Mouse (Mus musculus) neural tube, embryonic 11.5 days (tissue): ENCODE measurements around the gene Gm32742. TPM values are rescaled to one million over a fixed set of nuclear protein-coding genes. Genes with fewer than 3 reads are reported as not detected.

ENCODE experiments used
- ATAC-seq: fragments of 200-750 bp; cut with Nextera tagmentation; 2 replicates; pipeline ENCODE4 v1.8.0; 2017; ENCODE audit warnings: moderate number of reproducible peaks, mild to moderate bottlenecking, moderate TSS enrichment, moderate library complexity; ENCODE audit not compliant: insufficient read depth, low FRiP score, low TSS enrichment
- DNase-seq: peaks from one replicate; pipeline ENCODE4 v3.0.0-alpha.2; 2015; ENCODE audit warnings: low spot score
- H3K27ac ChIP-seq: fragments of 300-500 bp; sonication (generic); 2 replicates; pipeline ENCODE4 v1.5.1; 2014; ENCODE audit warnings: low read depth, mild to moderate bottlenecking, low read length
- H3K27me3 ChIP-seq: fragments of 300-500 bp; sonication (generic); 2 replicates; pipeline ENCODE4 v1.6.1; 2014; ENCODE audit warnings: mild to moderate bottlenecking, low read length, mixed read lengths; ENCODE audit not compliant: control insufficient read depth, insufficient read depth
- H3K36me3 ChIP-seq: fragments of 300-500 bp; sonication (generic); 2 replicates; pipeline ENCODE4 v1.6.1; 2014; ENCODE audit warnings: mild to moderate bottlenecking, low read length, moderate library complexity, mixed read lengths; ENCODE audit not compliant: control insufficient read depth, insufficient read depth
- H3K4me1 ChIP-seq: fragments of 300-500 bp; sonication (generic); 2 replicates; pipeline ENCODE4 v1.6.1; 2014; ENCODE audit warnings: low read length, mixed read lengths; ENCODE audit not compliant: control insufficient read depth, insufficient read depth
- H3K4me2 ChIP-seq: fragments of 300-500 bp; sonication (generic); 2 replicates; pipeline ENCODE4 v1.6.1; 2014; ENCODE audit warnings: low read depth, mild to moderate bottlenecking, moderate library complexity
- H3K4me3 ChIP-seq: fragments of 300-500 bp; sonication (generic); 2 replicates; pipeline ENCODE4 v1.5.1; 2014; ENCODE audit warnings: low read depth, low read length
- H3K9ac ChIP-seq: fragments of 300-500 bp; sonication (generic); 2 replicates; pipeline ENCODE4 v1.6.1; 2014; ENCODE audit warnings: mild to moderate bottlenecking, low read length
- H3K9me3 ChIP-seq: fragments of 300-500 bp; sonication (generic); 2 replicates; pipeline ENCODE4 v1.6.1; 2016; ENCODE audit warnings: low read length; ENCODE audit not compliant: control insufficient read depth
- WGBS: fragments of 180-500 bp; shearing (Covaris S2); extraction: QIAGEN DNeasy Blood & Tissue Kit; methylation state at CpG from one replicate; pipeline ENCODE4 v1.1.7; 2014; 5-methylcytosine and 5-hydroxymethylcytosine counted together
- polyA plus RNA-seq: library from polyadenylated mRNA; unstranded; fragments of >200 nt; fragmentation: Nextera tagmentation; extraction: Ambion mirVana; gene quantifications from 2 replicates; pipeline ENCODE4 v1.2.1, GENCODE M21; 2014

Gene Gm32742
- polyA plus RNA-seq, 1 experiment from 2014 or later, result not detected

DNA sequence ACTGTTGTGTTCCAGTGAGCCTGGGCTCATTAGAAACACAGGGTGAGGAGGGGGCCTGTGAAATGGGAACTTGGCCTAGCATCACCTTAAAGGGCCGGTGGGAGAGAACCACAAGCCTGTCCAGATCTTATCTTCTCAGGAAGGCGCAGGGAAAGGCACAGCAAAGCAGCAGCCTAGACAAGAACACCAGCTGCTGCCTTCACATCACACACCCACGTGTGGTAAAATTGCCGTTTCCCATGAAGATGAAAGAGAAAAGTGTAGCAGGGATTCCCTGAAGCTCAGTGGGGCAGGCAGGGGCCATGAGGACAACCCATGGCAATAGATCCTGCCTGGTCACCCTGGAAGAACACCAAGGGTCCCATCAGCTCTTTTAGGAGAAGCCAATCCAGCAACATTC lies 20.1 kb upstream of the Gm32742 start:
- H3K27me3 ChIP-seq, result no peaks in the 10 kb centered on the region
- H3K4me1 ChIP-seq, result no peaks in the 10 kb centered on the region
- H3K4me3 ChIP-seq, result no peak overlapping the region
- no peak for DNase-seq
- 67% methylated on average over 4 of the region's 4 CpGs for WGBS
- ATAC-seq, result no peak
- no peak overlapping the region for H3K27ac ChIP-seq
- H3K9ac ChIP-seq, result no peak overlapping the region
- H3K36me3 ChIP-seq, result no peaks in the 10 kb centered on the region
- no peaks in the 10 kb centered on the region for H3K9me3 ChIP-seq
- H3K4me2 ChIP-seq, result no peak overlapping the region

DNA sequence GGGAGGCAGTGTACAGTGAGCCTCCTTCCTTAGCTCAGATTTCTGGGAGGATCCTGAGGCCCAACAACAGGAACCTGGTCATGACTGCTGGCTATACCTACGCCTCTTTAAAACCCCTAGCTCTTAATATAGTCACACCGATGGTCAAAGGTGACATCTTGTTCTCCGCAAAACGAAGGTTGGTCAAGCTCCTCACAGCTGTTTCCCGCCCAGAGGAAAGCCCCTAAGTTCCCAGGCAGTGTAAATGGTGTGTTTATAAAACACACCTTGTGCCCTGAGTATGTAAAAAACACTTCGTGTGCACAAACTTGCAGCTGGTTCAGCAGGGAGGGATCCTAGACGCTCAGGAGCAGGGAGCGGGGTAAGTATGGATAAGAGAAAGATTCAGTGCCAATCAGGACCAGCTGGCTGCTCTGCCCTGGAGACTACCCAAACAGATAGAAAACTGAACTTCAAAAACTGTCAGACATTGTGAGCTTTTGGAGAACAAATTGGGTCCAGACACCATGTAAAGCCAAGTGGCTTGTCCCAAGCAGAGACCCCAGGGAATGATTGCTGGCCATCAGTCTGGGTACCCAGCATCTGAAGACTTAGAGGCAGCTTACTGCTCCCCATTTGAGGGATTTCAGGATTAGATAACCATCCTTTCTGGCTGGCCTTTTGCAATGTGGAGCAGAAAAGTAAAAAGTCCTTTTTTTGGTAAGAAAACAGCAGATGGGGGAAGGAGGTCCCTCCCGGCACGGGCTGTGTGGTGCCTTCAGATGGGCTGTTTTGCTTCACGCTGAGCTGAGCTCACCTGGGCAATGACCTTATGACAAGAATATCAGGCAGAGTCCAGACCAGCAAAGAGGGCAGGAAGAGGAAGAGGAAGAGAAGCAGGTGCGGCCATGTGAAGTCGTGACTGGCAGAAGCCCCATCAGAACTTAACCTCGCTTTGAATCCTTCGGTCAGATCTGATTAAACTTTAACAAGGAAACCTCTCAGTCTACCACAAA lies 17.7 kb upstream of the Gm32742 start:
- Histone ChIP-seq H3K9ac (no peak overlapping the region), H3K27me3 (no peaks in the 10 kb centered on the region)

DNA sequence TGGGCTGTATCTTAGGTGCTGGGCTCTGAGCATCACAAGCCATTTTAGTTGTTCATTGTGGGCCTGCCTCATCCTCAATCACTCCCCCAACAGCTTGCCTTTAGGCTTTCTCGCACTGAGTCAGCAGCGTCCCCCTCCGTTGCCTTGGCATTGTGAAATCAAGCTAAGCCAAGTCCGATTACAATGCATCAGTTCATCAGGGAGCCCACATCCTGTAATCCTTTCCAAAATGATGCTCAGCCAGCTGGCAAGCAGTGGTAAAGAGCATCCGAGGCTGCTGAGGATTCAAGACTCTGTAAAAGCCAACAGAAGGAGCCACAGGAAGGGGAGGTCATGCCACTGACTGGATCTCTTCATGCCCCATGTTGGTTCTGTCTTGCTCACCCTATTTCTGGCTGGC lies 15.3 kb upstream of the Gm32742 start:
- H3K27me3 ChIP-seq, result no peaks in the 10 kb centered on the region
- DNase-seq, result no peak
- WGBS, result 91% methylated on average over 5 of the region's 5 CpGs
- no peak for ATAC-seq
- no peak overlapping the region for H3K4me2 ChIP-seq
- H3K4me3 ChIP-seq, result no peak overlapping the region
- H3K36me3 ChIP-seq, result no peaks in the 10 kb centered on the region
- no peaks in the 10 kb centered on the region for H3K4me1 ChIP-seq
- H3K27ac ChIP-seq, result no peak overlapping the region
- H3K9me3 ChIP-seq, result no peaks in the 10 kb centered on the region
- H3K9ac ChIP-seq, result no peak overlapping the region

More for the DNA sequence above, 17.7 kb upstream of the Gm32742 start:
- H3K4me2 ChIP-seq, result no peak overlapping the region
- no peak overlapping the region for H3K4me3 ChIP-seq
- no peak overlapping the region for H3K27ac ChIP-seq
- H3K4me1 ChIP-seq, result no peaks in the 10 kb centered on the region
- DNase-seq (no peak), ATAC-seq (no peak)
- no peaks in the 10 kb centered on the region for H3K36me3 ChIP-seq
- H3K9me3 ChIP-seq, result no peaks in the 10 kb centered on the region
- 91% methylated on average over 15 of the region's 15 CpGs for WGBS

DNA sequence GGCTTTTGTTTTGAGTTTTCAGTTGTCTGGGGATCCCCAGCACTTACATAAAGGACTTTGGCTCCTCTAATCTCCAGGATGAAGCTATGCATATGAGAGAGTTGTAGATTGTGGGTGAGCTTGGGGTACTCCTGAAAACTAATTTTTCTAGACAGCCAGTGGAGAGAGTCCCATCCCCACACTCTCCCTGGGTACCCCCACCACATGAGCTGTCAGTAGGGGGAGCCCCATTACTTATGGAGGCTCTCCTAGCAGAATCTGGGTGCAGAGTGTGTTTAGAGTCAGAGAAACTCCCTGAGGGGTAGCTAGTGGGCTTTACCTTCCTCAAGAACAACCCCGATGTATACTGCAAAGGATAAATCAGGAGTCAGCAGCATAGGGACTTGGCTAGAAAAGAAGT lies 13.0 kb upstream of the Gm32742 start:
- Histone ChIP-seq H3K27me3 (no peaks in the 10 kb centered on the region), H3K36me3 (no peaks in the 10 kb centered on the region), H3K9ac (no peak overlapping the region), H3K27ac (no peak overlapping the region), H3K4me3 (no peak overlapping the region), H3K4me2 (no peak overlapping the region), H3K4me1 (no peaks in the 10 kb centered on the region), H3K9me3 (no peaks in the 10 kb centered on the region)
- WGBS, result 91% methylated on average over 1 of the region's 1 CpGs
- no peak for DNase-seq
- no peak for ATAC-seq

DNA sequence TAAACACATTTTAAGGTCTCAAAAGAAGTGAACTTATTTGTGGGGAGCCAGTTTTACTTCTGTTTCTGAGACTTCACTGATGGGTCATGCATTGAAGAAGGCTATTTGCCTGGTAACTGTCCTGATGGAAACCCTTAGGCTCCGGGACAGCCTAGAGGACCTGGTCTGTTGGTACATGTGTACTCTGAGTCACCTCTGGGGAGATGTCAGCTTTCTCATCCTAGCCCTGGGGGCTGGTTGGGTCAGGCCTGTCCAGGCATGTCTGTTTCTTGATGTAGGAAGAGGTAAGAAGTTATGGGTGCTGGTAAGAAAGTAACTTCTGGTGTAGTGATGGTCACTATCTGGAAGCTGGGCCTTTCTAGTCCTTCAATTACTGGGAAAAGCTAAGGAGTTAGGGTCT lies 10.4 kb upstream of the Gm32742 start:
- Histone ChIP-seq H3K4me2 (no peak overlapping the region), H3K9ac (no peak overlapping the region), H3K9me3 (no peaks in the 10 kb centered on the region), H3K27ac (no peak overlapping the region), H3K4me3 (no peak overlapping the region), H3K27me3 (no peaks in the 10 kb centered on the region), H3K36me3 (no peaks in the 10 kb centered on the region), H3K4me1 (no peaks in the 10 kb centered on the region)
- ATAC-seq (no peak), DNase-seq (no peak)
- 89% methylated on average over 1 of the region's 1 CpGs for WGBS

DNA sequence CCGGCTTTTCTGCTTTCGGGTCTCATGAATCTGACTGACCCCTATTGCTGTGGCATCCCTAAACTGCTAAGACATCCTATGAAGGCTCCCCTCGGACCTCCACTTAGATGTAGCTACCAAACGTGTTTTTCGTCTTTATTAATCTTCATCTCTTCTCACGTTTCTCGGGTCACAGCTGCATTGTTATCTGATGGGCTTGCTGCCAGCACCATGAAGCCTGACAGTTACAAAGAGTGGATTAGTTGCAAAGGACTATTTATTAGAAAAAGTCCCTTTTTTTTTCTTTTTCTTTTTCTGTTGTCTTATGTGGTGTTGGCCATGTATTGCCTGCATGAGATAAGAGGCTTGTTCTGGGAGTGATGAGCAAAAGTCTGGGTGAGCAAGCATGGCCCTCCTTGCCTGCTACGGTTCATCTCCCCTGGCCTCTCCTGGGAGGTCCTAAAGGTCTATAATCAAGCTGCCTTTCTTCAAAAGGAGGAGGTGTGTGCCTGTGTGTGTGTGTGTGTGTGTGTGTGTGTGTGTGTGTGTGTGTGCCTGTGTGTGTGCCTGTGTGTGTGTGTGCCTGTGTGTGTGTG lies 9.7 kb upstream of the Gm32742 start:
- Histone ChIP-seq H3K9me3 (no peaks in the 10 kb centered on the region), H3K4me1 (no peaks in the 10 kb centered on the region), H3K4me2 (no peak overlapping the region), H3K4me3 (no peak overlapping the region), H3K27me3 (no peaks in the 10 kb centered on the region), H3K9ac (no peak overlapping the region), H3K36me3 (no peaks in the 10 kb centered on the region), H3K27ac (no peak overlapping the region)
- 80% methylated on average over 8 of the region's 8 CpGs for WGBS
- no peak for ATAC-seq
- no peak for DNase-seq

DNA sequence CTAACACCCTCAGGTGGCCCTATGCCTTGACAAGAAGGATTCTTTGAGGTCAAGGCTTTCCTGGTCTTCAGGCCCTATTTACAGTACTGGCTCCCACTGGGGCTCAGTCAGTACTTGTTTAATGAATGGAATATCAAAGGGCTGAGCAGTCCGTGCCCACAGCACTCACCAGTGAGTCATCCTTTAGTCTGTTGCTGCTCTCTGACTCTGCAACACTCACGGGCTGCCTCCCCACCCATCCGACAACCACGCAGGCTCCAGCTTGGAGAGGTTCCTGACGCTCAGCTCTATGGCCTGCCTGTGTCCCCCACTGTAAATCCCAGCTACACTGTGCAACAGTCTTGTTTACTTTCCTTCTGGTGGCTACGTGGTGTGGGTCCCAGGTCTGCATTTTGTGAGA lies 5.0 kb upstream of the Gm32742 start:
- ATAC-seq, result no peak

DNA sequence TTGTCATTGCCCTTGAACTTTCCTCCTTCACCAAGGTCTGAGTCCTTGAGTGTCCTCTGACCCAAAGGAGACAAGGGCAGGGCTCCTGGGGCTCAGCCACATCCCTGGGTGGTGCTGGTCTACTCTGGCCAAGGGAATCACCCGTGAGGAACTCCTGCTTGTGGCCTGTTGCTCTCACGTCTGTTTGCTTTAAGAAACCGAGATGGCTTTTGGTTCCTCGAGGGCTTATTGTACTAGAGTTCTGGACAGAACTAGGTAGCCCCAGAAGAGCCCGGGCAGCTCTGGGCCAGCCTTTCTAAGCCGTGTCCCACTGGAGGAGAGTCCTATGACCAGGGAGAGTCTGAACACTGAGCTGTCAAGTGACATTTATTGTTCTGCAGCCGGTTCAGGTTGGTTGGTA lies 3.8 kb upstream of the Gm32742 start:
- WGBS, result 88% methylated on average over 7 of the region's 7 CpGs
- H3K27ac ChIP-seq, result no peak overlapping the region
- H3K4me3 ChIP-seq, result no peak overlapping the region
- H3K4me1 ChIP-seq, result no peaks in the 10 kb centered on the region
- H3K9ac ChIP-seq, result no peak overlapping the region
- H3K27me3 ChIP-seq, result no peaks in the 10 kb centered on the region
- no peak overlapping the region for H3K4me2 ChIP-seq
- no peaks in the 10 kb centered on the region for H3K9me3 ChIP-seq
- ATAC-seq (no peak), DNase-seq (no peak)
- no peaks in the 10 kb centered on the region for H3K36me3 ChIP-seq

More for the DNA sequence above, 5.0 kb upstream of the Gm32742 start:
- Histone ChIP-seq H3K27me3 (no peaks in the 10 kb centered on the region), H3K9me3 (no peaks in the 10 kb centered on the region), H3K4me3 (no peak overlapping the region), H3K4me1 (no peaks in the 10 kb centered on the region), H3K36me3 (no peaks in the 10 kb centered on the region), H3K27ac (no peak overlapping the region), H3K4me2 (no peak overlapping the region), H3K9ac (no peak overlapping the region)
- WGBS, result 71% methylated on average over 6 of the region's 6 CpGs
- DNase-seq, result no peak

DNA sequence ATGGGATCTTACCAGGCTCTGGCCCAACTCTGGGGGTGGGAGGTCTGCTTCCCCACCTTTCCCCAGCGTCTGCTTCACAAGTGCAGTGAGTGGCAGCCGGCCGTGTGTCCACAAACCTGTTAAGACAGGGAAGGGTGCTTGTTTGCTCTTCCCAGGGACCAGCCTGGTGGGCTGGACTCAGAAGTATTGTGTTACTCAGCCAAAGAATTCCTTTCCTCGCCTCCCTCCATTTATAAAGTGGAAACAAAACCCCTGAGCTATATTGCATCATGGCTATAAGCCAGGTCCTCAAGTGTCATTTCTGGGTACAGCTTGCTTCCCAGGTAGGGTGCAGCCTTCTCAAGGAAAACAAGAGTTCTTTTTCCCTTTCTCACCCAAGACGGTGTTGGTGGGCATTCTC lies 3.4 kb upstream of the Gm32742 start:
- no peak for ATAC-seq
- no peak for DNase-seq
- Histone ChIP-seq H3K36me3 (no peaks in the 10 kb centered on the region), H3K4me3 (no peak overlapping the region), H3K9ac (no peak overlapping the region), H3K27ac (no peak overlapping the region), H3K4me2 (no peak overlapping the region), H3K4me1 (no peaks in the 10 kb centered on the region), H3K9me3 (no peaks in the 10 kb centered on the region), H3K27me3 (no peaks in the 10 kb centered on the region)
- WGBS, result 77% methylated on average over 5 of the region's 5 CpGs
